14 mouse cellular contexts compared by ENCODE assay signal in genomic region chr12:29639543-29640196, GRCm38 (mm10).
A peak's percentile ranks its signal among the peaks of the same experiment; 100 is the strongest.
DNase-seq lines count a peak whose midpoint lies in the region; ATAC-seq and TF ChIP-seq lines count a peak whose summit lies in the region.
"Had no signal": no experiment of that assay in that cellular context is flagged by ENCODE, and none has a peak within 500 bp of the region (broad histone marks: within the 10 kb centered on the region; RNA-seq: fewer than 3 reads in every experiment).

No protein-coding gene starts in this region.

- H3K27me3 ChIP-seq in forebrain, embryonic 13.5 days, result no peaks in the 10 kb centered on the region
- H3K27me3 ChIP-seq in forebrain, embryonic 10.5 days (ENCODE audit: poor library complexity, severe bottlenecking), result no peaks in the 10 kb centered on the region
- no peaks in the 10 kb centered on the region for H3K27me3 ChIP-seq in embryonic facial prominence, embryonic 11.5 days (ENCODE audit: control insufficient read depth, insufficient read depth, low read length)
- no peaks in the 10 kb centered on the region for H3K27me3 ChIP-seq in hindbrain, embryonic 15.5 days
- H3K27me3 ChIP-seq in midbrain, postnatal 0 days (ENCODE audit: insufficient read depth, low read length), result no peaks in the 10 kb centered on the region
- H3K27me3 ChIP-seq: heart, embryonic 13.5 days had no signal

- 63% methylated on average over 11 of the region's 11 CpGs for WGBS in forebrain, embryonic 13.5 days
- 75% methylated on average over 11 of the region's 11 CpGs for WGBS in forebrain, embryonic 10.5 days
- 46% methylated on average over 11 of the region's 11 CpGs for WGBS in embryonic facial prominence, embryonic 11.5 days
- WGBS in hindbrain, embryonic 15.5 days, result 44% methylated on average over 11 of the region's 11 CpGs
- WGBS in midbrain, postnatal 0 days, result 57% methylated on average over 11 of the region's 11 CpGs

- no peak for DNase-seq in forebrain, embryonic 10.5 days (ENCODE audit: extremely low spot score, low spot score)
- DNase-seq in embryonic facial prominence, embryonic 11.5 days (ENCODE audit: low spot score), result peak; percentile 61
- peak; percentile 62 for DNase-seq in midbrain, postnatal 0 days (ENCODE audit: low spot score)
- DNase-seq in ovary, adult 18-20 months (ENCODE audit: low spot score), result no peak
- DNase-seq in testis, postnatal 14 days (ENCODE audit: low spot score), result no peak
- DNase-seq in Muller cell, postnatal 12 days (ENCODE audit: inconsistent ontology term), result no peak
- DNase-seq: adrenal gland, adult 8-10 months; cerebellum, adult 8-10 months; kidney, adult 11 months; lung, postnatal 36 days; thymus, postnatal 4 days had no signal

- TF ChIP-seq CTCF in midbrain, postnatal 0 days (IDR thresholded peaks at IDR 0.05), result no peak

- no peaks in the 10 kb centered on the region for H3K36me3 ChIP-seq in forebrain, embryonic 13.5 days (ENCODE audit: poor library complexity, severe bottlenecking)
- no peaks in the 10 kb centered on the region for H3K36me3 ChIP-seq in forebrain, embryonic 10.5 days (replicated peaks)
- H3K36me3 ChIP-seq in embryonic facial prominence, embryonic 11.5 days (replicated peaks; ENCODE audit: control insufficient read depth, insufficient read depth, low read depth, low read length), result no peaks in the 10 kb centered on the region
- H3K36me3 ChIP-seq in hindbrain, embryonic 15.5 days, result no peaks in the 10 kb centered on the region
- H3K36me3 ChIP-seq in midbrain, postnatal 0 days (ENCODE audit: insufficient read depth, low read length), result peaks cover 3% of the 10 kb centered on the region; the same call in 1 of the 2 replicates
- H3K36me3 ChIP-seq: heart, embryonic 13.5 days had no signal

- peak; percentile 60 for ATAC-seq in forebrain, embryonic 13.5 days
- peak; percentile 80 for ATAC-seq in embryonic facial prominence, embryonic 11.5 days (replicated peaks; ENCODE audit: insufficient number of reproducible peaks, low FRiP score, low TSS enrichment, low read depth)
- ATAC-seq in hindbrain, embryonic 15.5 days (ENCODE audit: low FRiP score, low read depth), result peak; percentile 38; the same call in 1 of the 2 replicates
- ATAC-seq in midbrain, postnatal 0 days (ENCODE audit: low FRiP score), result peak; percentile 31; the same call in 1 of the 2 replicates

- H3K4me3 ChIP-seq in forebrain, embryonic 13.5 days, result no peak overlapping the region
- H3K4me3 ChIP-seq in forebrain, embryonic 10.5 days, result no peak overlapping the region
- no peak overlapping the region for H3K4me3 ChIP-seq in embryonic facial prominence, embryonic 11.5 days (ENCODE audit: low read depth, low read length)
- no peak overlapping the region for H3K4me3 ChIP-seq in hindbrain, embryonic 15.5 days
- H3K4me3 ChIP-seq in midbrain, postnatal 0 days (ENCODE audit: low read depth, low read length), result no peak overlapping the region
- H3K4me3 ChIP-seq: heart, embryonic 13.5 days had no signal

- H3K9ac ChIP-seq in forebrain, embryonic 13.5 days, result no peak overlapping the region
- no peak overlapping the region for H3K9ac ChIP-seq in embryonic facial prominence, embryonic 11.5 days (replicated peaks; ENCODE audit: low read length)
- no peak overlapping the region for H3K9ac ChIP-seq in hindbrain, embryonic 15.5 days
- no peak overlapping the region for H3K9ac ChIP-seq in midbrain, postnatal 0 days (replicated peaks; ENCODE audit: low read length, poor library complexity, severe bottlenecking)
- H3K9ac ChIP-seq: heart, embryonic 13.5 days had no signal

- H3K4me2 ChIP-seq in forebrain, embryonic 13.5 days, result no peak overlapping the region
- H3K4me2 ChIP-seq in embryonic facial prominence, embryonic 11.5 days (ENCODE audit: low read depth, low read length), result no peak overlapping the region
- no peak overlapping the region for H3K4me2 ChIP-seq in hindbrain, embryonic 15.5 days
- H3K4me2 ChIP-seq in midbrain, postnatal 0 days (ENCODE audit: low read depth, low read length, poor library complexity, severe bottlenecking), result no peak overlapping the region
- H3K4me2 ChIP-seq: heart, embryonic 13.5 days had no signal

- no peaks in the 10 kb centered on the region for H3K9me3 ChIP-seq in forebrain, embryonic 13.5 days (replicated peaks)
- no peaks in the 10 kb centered on the region for H3K9me3 ChIP-seq in forebrain, embryonic 10.5 days
- H3K9me3 ChIP-seq in embryonic facial prominence, embryonic 11.5 days (replicated peaks; ENCODE audit: control insufficient read depth, low read length), result no peaks in the 10 kb centered on the region
- no peaks in the 10 kb centered on the region for H3K9me3 ChIP-seq in hindbrain, embryonic 15.5 days
- no peaks in the 10 kb centered on the region for H3K9me3 ChIP-seq in midbrain, postnatal 0 days (ENCODE audit: low read length)
- H3K9me3 ChIP-seq: heart, embryonic 13.5 days had no signal

- H3K4me1 ChIP-seq in forebrain, embryonic 13.5 days, result peaks cover 26% of the 10 kb centered on the region
- peaks cover 10% of the 10 kb centered on the region; the same call in 1 of the 2 replicates for H3K4me1 ChIP-seq in forebrain, embryonic 10.5 days
- no peaks in the 10 kb centered on the region; the same call in 1 of the 2 replicates for H3K4me1 ChIP-seq in embryonic facial prominence, embryonic 11.5 days (ENCODE audit: control insufficient read depth, insufficient read depth, low read length)
- H3K4me1 ChIP-seq in hindbrain, embryonic 15.5 days (replicated peaks), result peaks cover 21% of the 10 kb centered on the region
- no peaks in the 10 kb centered on the region for H3K4me1 ChIP-seq in midbrain, postnatal 0 days (ENCODE audit: insufficient read depth, low read length)
- H3K4me1 ChIP-seq: heart, embryonic 13.5 days had no signal

- peak overlapping the region; percentile 78 for H3K27ac ChIP-seq in forebrain, embryonic 13.5 days
- no peak overlapping the region for H3K27ac ChIP-seq in forebrain, embryonic 10.5 days
- H3K27ac ChIP-seq in embryonic facial prominence, embryonic 11.5 days (replicated peaks; ENCODE audit: low read depth, low read length), result 0 out of 2 replicates have a peak overlapping the region, but pooled peaks have one; percentile 20
- peak overlapping the region; percentile 34; the same call in 1 of the 2 replicates for H3K27ac ChIP-seq in hindbrain, embryonic 15.5 days (replicated peaks)
- H3K27ac ChIP-seq in midbrain, postnatal 0 days (ENCODE audit: low read depth, low read length), result no peak overlapping the region
- H3K27ac ChIP-seq: heart, embryonic 13.5 days had no signal

Comparison
In these comparisons a context has a peak if more than half of its experiments do, and no peak if none do; other contexts are left out.
1. H3K27ac ChIP-seq: peak in forebrain, embryonic 13.5 days (single experiment), embryonic facial prominence, embryonic 11.5 days (single experiment) and hindbrain, embryonic 15.5 days (single experiment); none in forebrain, embryonic 10.5 days (single experiment) and midbrain, postnatal 0 days (single experiment).
2. DNase-seq: peak in embryonic facial prominence, embryonic 11.5 days (single experiment) and midbrain, postnatal 0 days (single experiment); none in forebrain, embryonic 10.5 days (single experiment), ovary, adult 18-20 months (single experiment), testis, postnatal 14 days (single experiment) and Muller cell, postnatal 12 days (single experiment).
3. Peak in every context shown above with its lines, with median percentiles within 50 percentile points of each other: ATAC-seq.